Mouse (Mus musculus) liver, postnatal 0 days (tissue): ENCODE measurements around the gene Nup107.

Experiments
- CTCF ChIP-seq: sonication (generic); IDR thresholded peaks from 2 replicates; pipeline ENCODE4 v1.5.1; 2016; ENCODE audit warnings: antibody characterized with exemption, low read depth
- EP300 ChIP-seq: IDR thresholded peaks from 2 replicates; pipeline ENCODE4 v1.6.1; 2016; ENCODE audit warnings: antibody characterized with exemption, low read depth, mild to moderate bottlenecking

GRCm38 (mm10) chr10:117812501-117812900, 20.0 kb upstream of the Nup107 start:
- no peak for TF ChIP-seq EP300
- no peak for TF ChIP-seq CTCF
